Mouse (Mus musculus) lung, postnatal 36 days (tissue): Measurements from ENCODE around the gene Dusp8.
A peak's percentile ranks its signal among the peaks of the same experiment; 100 is the strongest.

Experiments
- DNase-seq: peaks from one replicate; pipeline ENCODE4 v3.0.0; 2022; ENCODE audit warnings: mixed read lengths

Dusp8 gene

GRCm38 (mm10) chr7:142040756-142041155 lies 54.9 kb downstream of the Dusp8 start:
- peak; percentile 55 for DNase-seq

GRCm38 (mm10) chr7:142037553-142038170 lies 58.0 kb downstream of the Dusp8 start:
- DNase-seq, result peak; percentile 82

- DNase-seq, result peak; percentile 27
Measured at GRCm38 (mm10) chr7:142035048-142035811, 60.4 kb downstream of the Dusp8 start.

- peak; percentile 93 for DNase-seq
Measured at GRCm38 (mm10) chr7:142034198-142034597, 61.4 kb downstream of the Dusp8 start.

- DNase-seq, result no peak
Measured at GRCm38 (mm10) chr7:142030073-142030472, 65.6 kb downstream of the Dusp8 start.
